ENCODE assay signal across 7 mouse cellular contexts in the genomic region with DNA sequence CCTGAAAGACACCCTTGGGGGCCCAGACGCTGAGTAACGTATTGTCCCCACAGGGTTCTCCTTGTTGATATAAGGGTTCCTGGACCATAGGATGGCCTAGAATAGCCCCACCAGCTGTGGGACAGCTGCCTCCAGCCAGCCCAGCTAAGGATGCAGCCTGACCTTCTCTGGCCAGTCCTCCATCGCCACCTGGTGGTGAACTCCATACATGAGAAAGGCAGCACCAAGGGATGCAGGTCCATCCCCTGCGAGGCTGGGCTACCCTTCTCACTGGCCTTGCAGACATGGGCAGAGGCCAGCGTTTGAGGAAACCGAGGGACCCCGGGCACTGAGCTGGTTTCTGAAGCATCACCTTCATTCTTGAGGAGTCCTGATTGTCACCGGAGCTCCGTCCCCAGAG. TPM values are rescaled to one million over a fixed set of nuclear protein-coding genes. Genes with fewer than 3 reads are reported as not detected.
DNase-seq lines count a peak whose midpoint lies in the region; ATAC-seq lines count a peak whose summit lies in the region.

No protein-coding gene starts in this region.

- peak; percentile 92 for DNase-seq in adrenal gland, postnatal 14 days
- peak; percentile 80 for DNase-seq in embryo, embryonic 11.5 days (ENCODE audit: low read depth, low spot score)
- DNase-seq in kidney, adult 8-10 months: peak; percentile 65 to 89
- DNase-seq in limb, embryonic 11.5 days (ENCODE audit: low spot score): peak; percentile 95
- DNase-seq in naive thymus-derived CD4-positive, alpha-beta T cell, adult 2 months (ENCODE audit: low read depth): peak; percentile 70
- DNase-seq in spleen, postnatal 4 days (ENCODE audit: low spot score in 2 of 2): peak; percentile 51 to 85

- no peak overlapping the region for H3K9ac ChIP-seq in limb, embryonic 11.5 days (ENCODE audit: low read length)

- peak; percentile 83 for ATAC-seq in granulocyte monocyte progenitor cell, adult 5-6 weeks (replicated peaks; ENCODE audit: poor library complexity, severe bottlenecking)
- ATAC-seq in limb, embryonic 11.5 days (ENCODE audit: insufficient number of reproducible peaks, low FRiP score, low TSS enrichment, low read depth): peak; percentile 36; the same call in 1 of the 2 replicates

- H3K9me3 ChIP-seq in limb, embryonic 11.5 days (ENCODE audit: control insufficient read depth, low read length): no peaks in the 10 kb centered on the region

- no peaks in the 10 kb centered on the region for H3K36me3 ChIP-seq in limb, embryonic 11.5 days (ENCODE audit: control insufficient read depth, insufficient read depth, low read length)

- H3K4me1 ChIP-seq in limb, embryonic 11.5 days (ENCODE audit: control insufficient read depth, insufficient read depth, low read length): peaks cover 2% of the 10 kb centered on the region; the same call in 1 of the 2 replicates

- no peak overlapping the region for H3K4me3 ChIP-seq in limb, embryonic 11.5 days (ENCODE audit: low read depth, low read length)

- H3K4me2 ChIP-seq in limb, embryonic 11.5 days (ENCODE audit: low read depth, severe bottlenecking): no peak overlapping the region

- 18% methylated on average over 9 of the region's 9 CpGs for WGBS in limb, embryonic 11.5 days

- no peak overlapping the region for H3K27ac ChIP-seq in limb, embryonic 11.5 days (replicated peaks; ENCODE audit: low read depth, low read length)

- H3K27me3 ChIP-seq in limb, embryonic 11.5 days (ENCODE audit: control insufficient read depth, insufficient read depth, low read length): 0 out of 2 replicates have a peak, but pooled peaks cover 3% of the 10 kb centered on the region

RNA-seq across cellular contexts. Expression of a gene that starts 15.5 kb away (rescaled TPM):
- 11.8 and 17.0 TPM in 2 replicates for total RNA-seq in adrenal gland, postnatal 14 days (2021)
- not detected in 2 replicates for total RNA-seq in granulocyte monocyte progenitor cell, adult 5-6 weeks (2014; fragmentation: Nextera tagmentation)
- not detected in 2 replicates for total RNA-seq in granulocyte monocyte progenitor cell, adult 5-6 weeks (2017)
- polyA plus RNA-seq in limb, embryonic 11.5 days (2014; fragmentation: Nextera tagmentation; extraction: Ambion mirVana): not detected in 2 replicates

RNA-seq across cellular contexts. Expression of a gene that starts 42.8 kb away (rescaled TPM):
- total RNA-seq in adrenal gland, postnatal 14 days (2021): 3.9 and 6.0 TPM in 2 replicates
- not detected in 2 replicates for total RNA-seq in granulocyte monocyte progenitor cell, adult 5-6 weeks (2014; fragmentation: Nextera tagmentation)
- not detected in 2 replicates for total RNA-seq in granulocyte monocyte progenitor cell, adult 5-6 weeks (2017)
- 0.16 TPM in 1 of 2 replicates, not detected in the other for polyA plus RNA-seq in limb, embryonic 11.5 days (2014; fragmentation: Nextera tagmentation; extraction: Ambion mirVana)

Comparison
In these comparisons a context has a peak if more than half of its experiments do, and no peak if none do; other contexts are left out.
1. RNA of a gene that starts 15.5 kb away (total RNA-seq): 11.8 to 17.0 TPM in adrenal gland, postnatal 14 days; not detected in granulocyte monocyte progenitor cell, adult 5-6 weeks; every median in the first group is over 10 times any median in the second.
2. Peak in every context shown above with its lines, with median percentiles within 50 percentile points of each other: DNase-seq.